Mouse (Mus musculus) liver, postnatal 0 days (tissue): ENCODE results near the gene Ccna2. TPM values are rescaled to one million over a fixed set of nuclear protein-coding genes. Genes with fewer than 3 reads are reported as not detected.

Source experiments
- ATAC-seq: fragments of 200-750 bp; cut with Nextera tagmentation; 2 replicates; pipeline ENCODE4 v1.8.0; 2017; ENCODE audit warnings: mild to moderate bottlenecking, moderate library complexity
- DNase-seq: peaks from one replicate; pipeline ENCODE4 v3.0.0-alpha.2; 2016
- H3K27ac ChIP-seq: fragments of 300-500 bp; sonication (generic); 2 replicates; pipeline ENCODE4 v1.5.1; 2014; ENCODE audit warnings: antibody characterized with exemption, moderate library complexity, mild to moderate bottlenecking, low read depth
- H3K27me3 ChIP-seq: fragments of 300-500 bp; sonication (generic); 2 replicates; pipeline ENCODE4 v1.6.1; 2014; ENCODE audit warnings: low read length, control low read depth, mixed read lengths; ENCODE audit not compliant: insufficient read depth
- H3K36me3 ChIP-seq: fragments of 300-500 bp; sonication (generic); replicated peaks from 2 replicates; pipeline ENCODE4 v1.6.1; 2014; ENCODE audit warnings: mild to moderate bottlenecking, control low read depth, low read length, moderate library complexity, mixed read lengths; ENCODE audit not compliant: insufficient read depth
- H3K4me1 ChIP-seq: fragments of 300-500 bp; sonication (generic); 2 replicates; pipeline ENCODE4 v1.6.1; 2014; ENCODE audit warnings: antibody characterized with exemption, mild to moderate bottlenecking, control low read depth; ENCODE audit not compliant: insufficient read depth
- H3K4me2 ChIP-seq: fragments of 300-500 bp; sonication (generic); 2 replicates; pipeline ENCODE4 v1.6.1; 2014; ENCODE audit warnings: low read depth, mild to moderate bottlenecking, low read length, moderate library complexity, mixed read lengths
- H3K4me3 ChIP-seq: fragments of 300-500 bp; sonication (generic); 2 replicates; pipeline ENCODE4 v1.5.1; 2014; ENCODE audit warnings: low read depth, low read length
- H3K9ac ChIP-seq: fragments of 300-500 bp; sonication (generic); replicated peaks from 2 replicates; pipeline ENCODE4 v1.6.1; 2014; ENCODE audit warnings: mild to moderate bottlenecking, moderate library complexity
- H3K9me3 ChIP-seq: fragments of 300-500 bp; sonication (generic); 2 replicates; pipeline ENCODE4 v1.6.1; 2016; ENCODE audit warnings: mild to moderate bottlenecking, control low read depth, low read length, mixed read lengths
- CTCF ChIP-seq: sonication (generic); IDR thresholded peaks from 2 replicates; pipeline ENCODE4 v1.5.1; 2016; ENCODE audit warnings: antibody characterized with exemption, low read depth
- EP300 ChIP-seq: IDR thresholded peaks from 2 replicates; pipeline ENCODE4 v1.6.1; 2016; ENCODE audit warnings: antibody characterized with exemption, low read depth, mild to moderate bottlenecking
- WGBS: fragments of 180-500 bp; shearing (Covaris S2); extraction: QIAGEN DNeasy Blood & Tissue Kit; methylation state at CpG from one replicate; pipeline ENCODE4 v1.1.7; 2014; ENCODE audit not compliant: insufficient replicate concordance; 5-methylcytosine and 5-hydroxymethylcytosine counted together
- polyA plus RNA-seq: library from polyadenylated mRNA; unstranded; fragments of >200 nt; fragmentation: Nextera tagmentation; extraction: Ambion mirVana; gene quantifications from 2 replicates; pipeline ENCODE4 v1.2.1, GENCODE M21; 2015

Ccna2 gene
- polyA plus RNA-seq, 1 experiment from 2014 or later: 96.3 TPM

DNA sequence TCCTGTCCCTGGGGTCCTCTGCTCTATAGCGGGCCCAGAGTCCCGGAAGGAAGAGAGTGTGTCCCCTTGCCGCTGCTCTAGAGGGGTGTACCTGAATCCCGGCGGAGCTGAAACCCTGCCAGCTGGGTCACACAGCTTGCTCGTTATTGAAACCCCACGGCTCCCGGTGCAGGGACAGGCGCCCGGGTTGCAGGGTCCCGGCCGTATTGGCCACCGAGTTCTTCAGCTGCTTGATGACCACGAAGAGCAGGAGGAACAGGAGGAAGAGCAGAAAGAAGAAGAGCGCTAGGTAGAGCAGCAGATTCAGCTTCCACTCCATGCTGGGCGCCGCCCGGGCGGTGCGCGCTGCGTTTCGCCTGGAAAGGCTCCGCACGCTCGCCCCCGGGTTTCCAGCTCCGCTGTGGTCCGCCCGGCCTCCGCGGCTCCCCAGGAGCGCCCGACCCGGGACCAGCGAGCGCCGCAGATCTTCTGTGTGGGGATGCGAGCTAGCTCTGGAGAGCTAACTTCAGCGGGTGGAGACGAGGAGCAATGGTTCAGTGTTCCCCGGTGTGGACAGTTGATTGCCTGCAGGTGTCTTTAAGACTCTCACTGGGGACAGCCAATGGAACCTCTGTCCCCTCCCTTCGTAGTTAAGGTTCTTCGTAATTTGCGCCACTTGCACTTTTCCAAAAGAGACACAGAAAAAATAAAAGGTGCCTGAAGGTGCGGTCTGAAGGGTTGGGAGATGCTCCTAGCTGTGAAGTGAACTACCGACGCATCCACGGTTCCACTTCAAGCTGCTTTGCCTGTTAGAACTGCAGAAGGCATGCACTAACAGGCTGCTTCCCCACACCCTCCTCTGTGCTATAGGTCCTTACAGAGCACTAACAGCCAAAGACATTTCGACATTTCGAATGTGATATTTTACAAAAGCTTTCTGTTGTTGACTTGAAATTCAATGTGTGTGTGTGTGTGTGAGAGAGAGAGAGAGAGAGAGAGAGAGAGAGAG is 50.6 kb downstream of the Ccna2 start, which contains the start of gene Gm11549:
Gene Gm11549, minus strand, starts transcription at position 741 of the 988 bp plus-strand sequence.
- no peak within 1 kb of the TSS for H3K9ac ChIP-seq
- ATAC-seq (no peak), DNase-seq (peak; percentile 20)
- H3K4me2 ChIP-seq: peak within 1 kb of the TSS; percentile 72
- TF ChIP-seq EP300 (no peak), CTCF (no peak)
- peak within 1 kb of the TSS; percentile 45 for H3K4me3 ChIP-seq
- 3% methylated on average over 51 of the region's 51 CpGs for WGBS
- H3K9me3 ChIP-seq: no peaks in the 10 kb centered on the region
- no peaks in the 10 kb centered on the region for H3K36me3 ChIP-seq
- peaks cover 23% of the 10 kb centered on the region for H3K27me3 ChIP-seq
- H3K4me1 ChIP-seq: no peaks in the 10 kb centered on the region
- no peak within 1 kb of the TSS for H3K27ac ChIP-seq

DNA sequence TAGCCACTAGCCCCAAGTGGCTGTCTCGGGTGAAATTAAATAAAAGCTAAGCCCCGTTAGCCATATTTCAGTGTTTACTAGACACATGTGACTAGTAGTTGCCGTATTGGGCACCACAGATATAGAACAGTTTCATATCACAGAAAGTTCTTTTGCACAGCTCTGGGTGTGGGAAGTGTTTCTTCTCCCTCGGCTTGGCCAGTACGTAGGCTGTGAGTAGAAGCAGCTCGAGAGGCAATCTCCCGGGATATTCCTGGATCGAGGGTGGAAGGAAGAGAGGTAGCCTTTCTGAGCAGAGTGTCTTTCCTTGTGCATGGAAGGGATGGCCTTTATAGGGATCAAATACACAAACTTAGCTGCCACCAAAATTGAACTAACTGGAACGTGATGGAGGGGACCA is 55.8 kb downstream of the Ccna2 start:
- DNase-seq (no peak), ATAC-seq (no peak)
- H3K27ac ChIP-seq: no peak overlapping the region
- H3K36me3 ChIP-seq: no peaks in the 10 kb centered on the region
- WGBS: 82% methylated on average over 9 of the region's 9 CpGs
- TF ChIP-seq CTCF (no peak), EP300 (no peak)
- no peak overlapping the region for H3K4me2 ChIP-seq
- H3K27me3 ChIP-seq: peaks cover 12% of the 10 kb centered on the region
- no peaks in the 10 kb centered on the region for H3K4me1 ChIP-seq
- no peak overlapping the region for H3K4me3 ChIP-seq
- no peaks in the 10 kb centered on the region for H3K9me3 ChIP-seq
- H3K9ac ChIP-seq: no peak overlapping the region

Other genes with a start within 250 kb of the Ccna2 start
- gene Anxa5, start 96.3 kb downstream of the Ccna2 start, polyA plus RNA-seq: 54.1 and 59.1 TPM in 2 replicates
- gene 1810062G17Rik, start 96.2 kb downstream of the Ccna2 start, polyA plus RNA-seq: 1.6 and 1.9 TPM in 2 replicates
- gene Gm11549, start 50.3 kb downstream of the Ccna2 start, polyA plus RNA-seq: not detected in 2 replicates
- 22.9 and 24.8 TPM in 2 replicates for gene Exosc9, start 19.5 kb downstream of the Ccna2 start, polyA plus RNA-seq
- 3.4 and 3.9 TPM in 2 replicates for gene Bbs7, start 41.3 kb upstream of the Ccna2 start, polyA plus RNA-seq
- 0.26 and 0.46 TPM in 2 replicates for gene Trpc3, start 118.0 kb upstream of the Ccna2 start, polyA plus RNA-seq